Mouse (Mus musculus) CH12.LX (cell line): ENCODE measurements at regions not wholly inside any gene's neighbourhood (a gene's known extent, or its start where the extent isn't known, plus 50 kb on each side); places are given as distances from the start of the nearest gene placed in this dataset.

Experiments
- CHD1 ChIP-seq: IDR thresholded peaks from 2 replicates; pipeline ENCODE4 v1.6.1; 2012; ENCODE audit warnings: low read depth, low read length, improper control_type of control experiment, inconsistent platforms
- CTCF ChIP-seq, 2 experiments: IDR thresholded peaks in 1 of 2; conservative IDR thresholded peaks in 1 of 2; 2 replicates each; pipeline ENCODE4 v1.5.1; 2011 to 2012; ENCODE audit warnings: low read depth in 2 of 2, low read length in 2 of 2, improper control_type of control experiment in 1 of 2, inconsistent platforms in 1 of 2, mild to moderate bottlenecking in 1 of 2, moderate library complexity in 1 of 2
- E2F4 ChIP-seq: IDR thresholded peaks from 2 replicates; pipeline ENCODE4 v1.6.1; 2011; ENCODE audit warnings: low read depth, low read length, improper control_type of control experiment; ENCODE audit not compliant: insufficient replicate concordance
- EP300 ChIP-seq: IDR thresholded peaks from 2 replicates; pipeline ENCODE4 v1.6.1; 2011; ENCODE audit warnings: low read length, improper control_type of control experiment
- KAT2A ChIP-seq: IDR thresholded peaks from 2 replicates; pipeline ENCODE4 v1.6.1; 2012; ENCODE audit warnings: low read length, improper control_type of control experiment, inconsistent platforms; ENCODE audit not compliant: insufficient replicate concordance
- MAFK ChIP-seq: IDR thresholded peaks from 2 replicates; pipeline ENCODE4 v1.6.1; 2011; ENCODE audit warnings: low read length, improper control_type of control experiment; ENCODE audit not compliant: insufficient replicate concordance
- NELFE ChIP-seq: IDR thresholded peaks from 2 replicates; pipeline ENCODE4 v1.6.1; 2011; ENCODE audit warnings: low read depth, low read length, improper control_type of control experiment
- POLR2A ChIP-seq: IDR thresholded peaks from 2 replicates; pipeline ENCODE4 v1.6.1; 2011; ENCODE audit warnings: low read depth, mild to moderate bottlenecking, improper control_type of control experiment, low read length
- SMC3 ChIP-seq: IDR thresholded peaks from 2 replicates; pipeline ENCODE4 v1.6.1; 2011; ENCODE audit warnings: low read depth, low read length, improper control_type of control experiment
- USF1 ChIP-seq: IDR thresholded peaks from 2 replicates; pipeline ENCODE4 v1.6.1; 2014; ENCODE audit warnings: low read depth, mild to moderate bottlenecking, inconsistent platforms, low read length, improper control_type of control experiment
- ZNF384 ChIP-seq: IDR thresholded peaks from 2 replicates; pipeline ENCODE4 v1.6.1; 2012; ENCODE audit warnings: low read depth, low read length, improper control_type of control experiment, inconsistent platforms

GRCm38 (mm10) chr11:63678382-63678905, 243.6 kb downstream of the Hs3st3b1 start:
- TF ChIP-seq EP300 (no peak), SMC3 (no peak), ZNF384 (no peak), MAFK (no peak), POLR2A (no peak), CTCF (conservative IDR thresholded peaks at IDR 0.05 in 1 of 2, IDR thresholded peaks at IDR 0.05 in 1 of 2; ENCODE audit: low read depth in 2 of 2, low read length in 2 of 2) (no peak), KAT2A (no peak), USF1 (no peak), NELFE (no peak), CHD1 (no peak), E2F4 (no peak)
